Mouse (Mus musculus): ENCODE data around the gene Exoc4. TPM values are rescaled to one million over a fixed set of nuclear protein-coding genes. Genes with fewer than 3 reads are reported as not detected.
A peak's percentile ranks its signal among the peaks of the same experiment; 100 is the strongest.

Gene Exoc4
- polyA plus RNA-seq, 1 experiment from 2014 or later: 59.0 TPM

GRCm38 (mm10) chr6:33732214-33732613, 483.3 kb downstream of the Exoc4 start:
- Histone ChIP-seq H3K4me1 (peaks cover 15% of the 10 kb centered on the region), H3K36me3 (no peaks in the 10 kb centered on the region), H3K9ac (replicated peaks) (no peak overlapping the region), H3K9me3 (no peaks in the 10 kb centered on the region), H3K4me2 (replicated peaks) (no peak overlapping the region), H3K4me3 (no peak overlapping the region), H3K27ac (replicated peaks) (no peak overlapping the region), H3K27me3 (no peaks in the 10 kb centered on the region)
- no peak for ATAC-seq (replicated peaks)
- 67% methylated on average over 2 of the region's 2 CpGs for WGBS

- Histone ChIP-seq H3K27me3 (no peaks in the 10 kb centered on the region), H3K9me3 (no peaks in the 10 kb centered on the region), H3K27ac (replicated peaks) (peak overlapping the region; percentile 85), H3K4me1 (peaks cover 18% of the 10 kb centered on the region), H3K9ac (replicated peaks) (no peak overlapping the region), H3K4me3 (no peak overlapping the region), H3K36me3 (no peaks in the 10 kb centered on the region), H3K4me2 (replicated peaks) (no peak overlapping the region)
- ATAC-seq (replicated peaks): peak; percentile 62; the same call in 1 of the 2 replicates
These were observed 484.7 kb downstream of the Exoc4 start for GRCm38 (mm10) chr6:33733602-33734001.

- Histone ChIP-seq H3K27ac (replicated peaks) (peak overlapping the region; percentile 85), H3K36me3 (no peaks in the 10 kb centered on the region), H3K9me3 (no peaks in the 10 kb centered on the region), H3K4me2 (replicated peaks) (no peak overlapping the region), H3K9ac (replicated peaks) (no peak overlapping the region), H3K4me3 (no peak overlapping the region), H3K4me1 (peaks cover 22% of the 10 kb centered on the region), H3K27me3 (no peaks in the 10 kb centered on the region)
- WGBS: 55% methylated on average over 3 of the region's 3 CpGs
- peak; percentile 18; the same call in 1 of the 2 replicates for ATAC-seq (replicated peaks)
These were observed 485.1 kb downstream of the Exoc4 start for GRCm38 (mm10) chr6:33734032-33734431.

- Histone ChIP-seq H3K4me2 (replicated peaks) (no peak overlapping the region), H3K4me3 (no peak overlapping the region), H3K36me3 (no peaks in the 10 kb centered on the region), H3K27me3 (no peaks in the 10 kb centered on the region), H3K27ac (replicated peaks) (peak overlapping the region; percentile 79), H3K9ac (replicated peaks) (no peak overlapping the region), H3K4me1 (peaks cover 28% of the 10 kb centered on the region), H3K9me3 (peaks cover 7% of the 10 kb centered on the region; the same call in 1 of the 2 replicates)
- WGBS: 7% methylated on average over 3 of the region's 3 CpGs
- ATAC-seq (replicated peaks): peak; percentile 80
These were observed 490.0 kb downstream of the Exoc4 start for GRCm38 (mm10) chr6:33738857-33739291.

- Histone ChIP-seq H3K36me3 (no peaks in the 10 kb centered on the region), H3K9me3 (peaks cover 7% of the 10 kb centered on the region; the same call in 1 of the 2 replicates), H3K27ac (replicated peaks) (peak overlapping the region; percentile 79), H3K27me3 (no peaks in the 10 kb centered on the region), H3K4me1 (peaks cover 25% of the 10 kb centered on the region), H3K4me3 (no peak overlapping the region), H3K4me2 (replicated peaks) (no peak overlapping the region), H3K9ac (replicated peaks) (no peak overlapping the region)
- 5% methylated on average over 4 of the region's 4 CpGs for WGBS
- ATAC-seq (replicated peaks): peak; percentile 61
These were observed 490.4 kb downstream of the Exoc4 start for GRCm38 (mm10) chr6:33739304-33739703.

- WGBS: 86% methylated on average over 5 of the region's 5 CpGs
- ATAC-seq (replicated peaks): no peak
These were observed 507.1 kb downstream of the Exoc4 start for GRCm38 (mm10) chr6:33755976-33756375.

GRCm38 (mm10) chr6:33761557-33761956, 512.7 kb downstream of the Exoc4 start:
- no peak overlapping the region for H3K4me3 ChIP-seq
- H3K9ac ChIP-seq (replicated peaks): no peak overlapping the region
- no peaks in the 10 kb centered on the region; the same call in 1 of the 2 replicates for H3K4me1 ChIP-seq
- ATAC-seq (replicated peaks): no peak
- H3K36me3 ChIP-seq: no peaks in the 10 kb centered on the region
- no peaks in the 10 kb centered on the region for H3K9me3 ChIP-seq
- H3K27ac ChIP-seq (replicated peaks): no peak overlapping the region
- no peaks in the 10 kb centered on the region for H3K27me3 ChIP-seq
- no peak overlapping the region for H3K4me2 ChIP-seq (replicated peaks)

More at GRCm38 (mm10) chr6:33755976-33756375, 507.1 kb downstream of the Exoc4 start:
- no peaks in the 10 kb centered on the region for H3K36me3 ChIP-seq
- no peak overlapping the region for H3K27ac ChIP-seq (replicated peaks)
- no peak overlapping the region for H3K4me2 ChIP-seq (replicated peaks)
- no peaks in the 10 kb centered on the region for H3K27me3 ChIP-seq
- H3K9ac ChIP-seq (replicated peaks): no peak overlapping the region
- no peaks in the 10 kb centered on the region for H3K9me3 ChIP-seq
- H3K4me1 ChIP-seq: no peaks in the 10 kb centered on the region
- H3K4me3 ChIP-seq: no peak overlapping the region

GRCm38 (mm10) chr6:33763245-33763644, 514.4 kb downstream of the Exoc4 start:
- H3K9ac ChIP-seq (replicated peaks): no peak overlapping the region
- 78% methylated on average over 4 of the region's 4 CpGs for WGBS
- no peaks in the 10 kb centered on the region; the same call in 1 of the 2 replicates for H3K4me1 ChIP-seq
- H3K9me3 ChIP-seq: no peaks in the 10 kb centered on the region
- no peaks in the 10 kb centered on the region for H3K36me3 ChIP-seq
- H3K4me2 ChIP-seq (replicated peaks): no peak overlapping the region
- H3K27ac ChIP-seq (replicated peaks): 0 out of 2 replicates have a peak overlapping the region, but pooled peaks have one; percentile 9
- no peaks in the 10 kb centered on the region for H3K27me3 ChIP-seq
- no peak overlapping the region for H3K4me3 ChIP-seq
- no peak for ATAC-seq (replicated peaks)

- ATAC-seq (replicated peaks): no peak
- no peak overlapping the region for H3K4me2 ChIP-seq (replicated peaks)
- WGBS: 40% methylated on average over 3 of the region's 3 CpGs
These were observed 515.1 kb downstream of the Exoc4 start for GRCm38 (mm10) chr6:33763970-33764369.

GRCm38 (mm10) chr6:33769251-33769650, 520.4 kb downstream of the Exoc4 start:
- H3K4me1 ChIP-seq: peaks cover 11% of the 10 kb centered on the region
- H3K27me3 ChIP-seq: no peaks in the 10 kb centered on the region
- 78% methylated on average over 3 of the region's 3 CpGs for WGBS
- H3K9me3 ChIP-seq: no peaks in the 10 kb centered on the region
- H3K4me3 ChIP-seq: no peak overlapping the region
- no peak overlapping the region for H3K9ac ChIP-seq (replicated peaks)
- no peaks in the 10 kb centered on the region for H3K36me3 ChIP-seq
- no peak overlapping the region for H3K27ac ChIP-seq (replicated peaks)
- no peak for ATAC-seq (replicated peaks)
- H3K4me2 ChIP-seq (replicated peaks): no peak overlapping the region

More at GRCm38 (mm10) chr6:33763970-33764369, 515.1 kb downstream of the Exoc4 start:
- no peak overlapping the region for H3K4me3 ChIP-seq
- no peaks in the 10 kb centered on the region for H3K9me3 ChIP-seq
- no peaks in the 10 kb centered on the region for H3K27me3 ChIP-seq
- H3K27ac ChIP-seq (replicated peaks): 0 out of 2 replicates have a peak overlapping the region, but pooled peaks have one; percentile 9
- H3K9ac ChIP-seq (replicated peaks): no peak overlapping the region
- no peaks in the 10 kb centered on the region; the same call in 1 of the 2 replicates for H3K4me1 ChIP-seq
- no peaks in the 10 kb centered on the region for H3K36me3 ChIP-seq

GRCm38 (mm10) chr6:33770021-33770420, 521.1 kb downstream of the Exoc4 start:
- H3K4me2 ChIP-seq (replicated peaks): no peak overlapping the region
- no peak overlapping the region for H3K4me3 ChIP-seq
- peaks cover 11% of the 10 kb centered on the region for H3K4me1 ChIP-seq
- H3K27me3 ChIP-seq: no peaks in the 10 kb centered on the region
- 35% methylated on average over 2 of the region's 2 CpGs for WGBS
- no peaks in the 10 kb centered on the region for H3K9me3 ChIP-seq
- H3K27ac ChIP-seq (replicated peaks): no peak overlapping the region
- no peaks in the 10 kb centered on the region for H3K36me3 ChIP-seq
- H3K9ac ChIP-seq (replicated peaks): no peak overlapping the region
- ATAC-seq (replicated peaks): no peak

- peak overlapping the region; percentile 46; the same call in 1 of the 2 replicates for H3K27ac ChIP-seq (replicated peaks)
- no peaks in the 10 kb centered on the region for H3K9me3 ChIP-seq
- WGBS: 38% methylated on average over 9 of the region's 9 CpGs
- H3K4me1 ChIP-seq: peaks cover 11% of the 10 kb centered on the region
- H3K27me3 ChIP-seq: no peaks in the 10 kb centered on the region
- H3K36me3 ChIP-seq: no peaks in the 10 kb centered on the region
- ATAC-seq (replicated peaks): 0 out of 2 replicates have a peak, but pooled peaks have one; percentile 16
- no peak overlapping the region for H3K4me2 ChIP-seq (replicated peaks)
- H3K9ac ChIP-seq (replicated peaks): no peak overlapping the region
- H3K4me3 ChIP-seq: no peak overlapping the region
These were observed 523.8 kb downstream of the Exoc4 start for GRCm38 (mm10) chr6:33772551-33773315.

Measured in forebrain, embryonic 15.5 days (tissue).